Mouse (Mus musculus) retina, adult 2 months (tissue): ENCODE measurements at regions not wholly inside any gene's neighbourhood (a gene's known extent, or its start where the extent isn't known, plus 50 kb on each side); places are given as distances from the start of the nearest gene placed in this dataset.
A peak's percentile ranks its signal among the peaks of the same experiment; 100 is the strongest.

ENCODE experiments used
- DNase-seq: peaks from one replicate; pipeline ENCODE4 v3.0.0-alpha.2; 2012; ENCODE audit warnings: low read depth, low spot score

- no peak for DNase-seq
These were observed 79.6 kb downstream of the Zfp36l2 start for GRCm38 (mm10) chr17:84107946-84108686.

GRCm38 (mm10) chr17:84107497-84107896 lies 80.2 kb downstream of the Zfp36l2 start:
- DNase-seq, result no peak

- DNase-seq, result no peak
These were observed 83.5 kb downstream of the Zfp36l2 start for GRCm38 (mm10) chr17:84104242-84104641.

- no peak for DNase-seq
These were observed 84.4 kb downstream of the Zfp36l2 start for GRCm38 (mm10) chr17:84103344-84103743.

GRCm38 (mm10) chr17:84101652-84102051 lies 86.1 kb downstream of the Zfp36l2 start:
- no peak for DNase-seq

- DNase-seq, result no peak
These were observed 87.2 kb downstream of the Zfp36l2 start for GRCm38 (mm10) chr17:84100523-84100922.

- no peak for DNase-seq
These were observed 88.0 kb downstream of the Zfp36l2 start for GRCm38 (mm10) chr17:84099737-84100136.

GRCm38 (mm10) chr17:84097871-84098430 lies 89.8 kb downstream of the Zfp36l2 start:
- DNase-seq, result no peak

- DNase-seq, result no peak
These were observed 90.5 kb downstream of the Zfp36l2 start for GRCm38 (mm10) chr17:84097286-84097685.

GRCm38 (mm10) chr17:84096345-84097260 lies 91.1 kb downstream of the Zfp36l2 start:
- DNase-seq, result peak; percentile 62

- no peak for DNase-seq
These were observed 91.9 kb downstream of the Zfp36l2 start for GRCm38 (mm10) chr17:84095829-84096228.

- DNase-seq, result no peak
These were observed 92.7 kb downstream of the Zfp36l2 start for GRCm38 (mm10) chr17:84095089-84095488.

- no peak for DNase-seq
These were observed 101.4 kb downstream of the Zfp36l2 start for GRCm38 (mm10) chr17:84086394-84086793.

GRCm38 (mm10) chr17:84085721-84086120 lies 102.0 kb downstream of the Zfp36l2 start:
- no peak for DNase-seq

GRCm38 (mm10) chr17:84085232-84085631 lies 102.5 kb downstream of the Zfp36l2 start:
- no peak for DNase-seq

GRCm38 (mm10) chr17:84083307-84084263 lies 104.2 kb downstream of the Zfp36l2 start:
- no peak for DNase-seq

GRCm38 (mm10) chr17:84082571-84082970 lies 105.2 kb downstream of the Zfp36l2 start:
- DNase-seq, result no peak

GRCm38 (mm10) chr17:84081751-84082352 lies 105.9 kb downstream of the Zfp36l2 start:
- no peak for DNase-seq

- no peak for DNase-seq
These were observed 112.4 kb downstream of the Zfp36l2 start for GRCm38 (mm10) chr17:84075081-84075938.
